Mouse (Mus musculus) midbrain, embryonic 11.5 days (tissue): ENCODE data around the gene Rbfox1. TPM values are rescaled to one million over a fixed set of nuclear protein-coding genes. Genes with fewer than 3 reads are reported as not detected.

Experiments
- ATAC-seq: fragments of 200-750 bp; cut with Nextera tagmentation; 2 replicates; pipeline ENCODE4 v1.8.0; 2017; ENCODE audit warnings: moderate TSS enrichment, moderate library complexity; ENCODE audit not compliant: low FRiP score
- DNase-seq: peaks from one replicate; pipeline ENCODE4 v3.0.0; 2015; ENCODE audit warnings: low spot score; ENCODE audit errors: missing footprints
- H3K27ac ChIP-seq: fragments of 300-500 bp; sonication (generic); 2 replicates; pipeline ENCODE4 v1.5.1; 2014; ENCODE audit warnings: low read depth, low read length
- H3K27me3 ChIP-seq: fragments of 300-500 bp; sonication (generic); 2 replicates; pipeline ENCODE4 v1.6.1; 2014; ENCODE audit warnings: mild to moderate bottlenecking, low read length, moderate library complexity, mixed read lengths; ENCODE audit not compliant: control insufficient read depth, insufficient read depth
- H3K36me3 ChIP-seq: fragments of 300-500 bp; sonication (generic); 2 replicates; pipeline ENCODE4 v1.6.1; 2014; ENCODE audit warnings: mild to moderate bottlenecking, low read length, moderate library complexity, mixed read lengths; ENCODE audit not compliant: control insufficient read depth, insufficient read depth
- H3K4me1 ChIP-seq: fragments of 300-500 bp; sonication (generic); 2 replicates; pipeline ENCODE4 v1.6.1; 2014; ENCODE audit warnings: low read length; ENCODE audit not compliant: control insufficient read depth, insufficient read depth
- H3K4me2 ChIP-seq: fragments of 300-500 bp; sonication (generic); 2 replicates; pipeline ENCODE4 v1.6.1; 2014; ENCODE audit warnings: mild to moderate bottlenecking, moderate library complexity
- H3K4me3 ChIP-seq: fragments of 300-500 bp; sonication (generic); 2 replicates; pipeline ENCODE4 v1.5.1; 2014; ENCODE audit warnings: low read depth, low read length
- H3K9ac ChIP-seq: fragments of 300-500 bp; sonication (generic); 2 replicates; pipeline ENCODE4 v1.6.1; 2014; ENCODE audit warnings: low read length
- H3K9me3 ChIP-seq: fragments of 300-500 bp; sonication (generic); 2 replicates; pipeline ENCODE4 v1.6.1; 2016; ENCODE audit warnings: low read length; ENCODE audit not compliant: control insufficient read depth
- WGBS: fragments of 180-500 bp; shearing (Covaris S2); extraction: QIAGEN DNeasy Blood & Tissue Kit; methylation state at CpG from one replicate; pipeline ENCODE4 v1.1.7; 2014; 5-methylcytosine and 5-hydroxymethylcytosine counted together
- polyA plus RNA-seq: library from polyadenylated mRNA; unstranded; fragments of >200 nt; fragmentation: Nextera tagmentation; extraction: Ambion mirVana; gene quantifications from 2 replicates; pipeline ENCODE4 v1.2.1, GENCODE M21; 2014

The Rbfox1 gene
- polyA plus RNA-seq, 1 experiment from 2014 or later, result 6.1 TPM

- no peak overlapping the region for H3K4me2 ChIP-seq
- H3K9ac ChIP-seq, result no peak overlapping the region
- H3K9me3 ChIP-seq, result no peaks in the 10 kb centered on the region
- no peaks in the 10 kb centered on the region for H3K27me3 ChIP-seq
- no peak for ATAC-seq
- no peaks in the 10 kb centered on the region for H3K4me1 ChIP-seq
- 81% methylated on average over 1 of the region's 1 CpGs for WGBS
- DNase-seq, result no peak
- H3K36me3 ChIP-seq, result no peaks in the 10 kb centered on the region
- no peak overlapping the region for H3K4me3 ChIP-seq
- no peak overlapping the region for H3K27ac ChIP-seq
Measured at GRCm38 (mm10) chr16:7132434-7132833, 1247.3 kb downstream of the Rbfox1 start.

DNA sequence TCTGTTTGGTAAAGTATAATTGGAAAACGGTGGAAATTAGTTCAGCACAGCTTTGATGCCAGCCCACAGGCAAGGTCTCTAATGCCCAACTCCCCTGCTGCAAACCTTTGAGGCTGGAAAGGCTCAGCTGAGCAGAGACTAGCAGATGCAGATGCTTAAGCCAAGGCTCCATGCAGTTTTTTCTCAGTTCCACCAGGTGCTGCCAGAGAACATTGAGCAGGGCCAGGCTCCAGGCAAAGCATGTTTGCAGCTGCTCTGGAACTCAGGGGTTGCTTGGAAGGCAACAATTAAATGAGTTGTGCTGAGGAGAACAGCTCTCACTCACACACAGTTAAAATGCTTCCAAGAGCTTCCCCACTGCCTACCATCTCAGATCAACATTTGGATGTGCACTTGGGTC lies 1251.8 kb downstream of the Rbfox1 start:
- DNase-seq, result no peak
- H3K27me3 ChIP-seq, result no peaks in the 10 kb centered on the region
- H3K9me3 ChIP-seq, result no peaks in the 10 kb centered on the region
- H3K9ac ChIP-seq, result no peak overlapping the region
- no peak overlapping the region for H3K27ac ChIP-seq
- no peaks in the 10 kb centered on the region for H3K36me3 ChIP-seq
- H3K4me1 ChIP-seq, result no peaks in the 10 kb centered on the region
- no peak for ATAC-seq
- no peak overlapping the region for H3K4me2 ChIP-seq
- WGBS, result 52% methylated on average over 1 of the region's 1 CpGs
- H3K4me3 ChIP-seq, result no peak overlapping the region

DNA sequence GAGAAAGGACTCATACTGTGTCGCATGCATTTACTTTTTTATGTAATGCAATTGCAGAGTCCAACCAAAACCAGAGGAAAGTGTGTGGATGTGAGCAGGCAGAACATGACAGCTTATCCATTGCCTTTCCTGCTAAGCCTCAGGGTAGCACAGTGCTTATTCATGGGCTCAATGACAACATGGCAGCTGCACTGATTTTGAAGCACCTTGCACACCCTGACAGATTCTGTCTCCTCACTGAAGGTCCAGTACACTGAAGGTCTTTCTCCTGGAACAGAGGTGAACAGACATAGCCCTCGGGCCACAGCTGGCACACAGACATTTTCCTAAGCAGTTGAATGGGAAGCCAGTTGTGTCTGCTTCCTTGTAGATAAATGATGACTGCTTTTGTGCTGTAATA lies 1254.3 kb downstream of the Rbfox1 start:
- Histone ChIP-seq H3K36me3 (no peaks in the 10 kb centered on the region), H3K4me3 (no peak overlapping the region), H3K27me3 (no peaks in the 10 kb centered on the region), H3K27ac (no peak overlapping the region), H3K4me2 (no peak overlapping the region), H3K9me3 (no peaks in the 10 kb centered on the region), H3K9ac (no peak overlapping the region), H3K4me1 (no peaks in the 10 kb centered on the region)
- no peak for ATAC-seq
- 90% methylated on average over 2 of the region's 2 CpGs for WGBS
- DNase-seq, result no peak

GRCm38 (mm10) chr16:7140909-7141308 lies 1255.8 kb downstream of the Rbfox1 start:
- DNase-seq (no peak), ATAC-seq (no peak)
- Histone ChIP-seq H3K4me1 (peaks cover 5% of the 10 kb centered on the region; the same call in 1 of the 2 replicates), H3K9me3 (no peaks in the 10 kb centered on the region), H3K4me2 (no peak overlapping the region), H3K36me3 (no peaks in the 10 kb centered on the region), H3K9ac (no peak overlapping the region), H3K4me3 (no peak overlapping the region), H3K27me3 (no peaks in the 10 kb centered on the region), H3K27ac (no peak overlapping the region)
- 45% methylated on average over 8 of the region's 8 CpGs for WGBS

DNA sequence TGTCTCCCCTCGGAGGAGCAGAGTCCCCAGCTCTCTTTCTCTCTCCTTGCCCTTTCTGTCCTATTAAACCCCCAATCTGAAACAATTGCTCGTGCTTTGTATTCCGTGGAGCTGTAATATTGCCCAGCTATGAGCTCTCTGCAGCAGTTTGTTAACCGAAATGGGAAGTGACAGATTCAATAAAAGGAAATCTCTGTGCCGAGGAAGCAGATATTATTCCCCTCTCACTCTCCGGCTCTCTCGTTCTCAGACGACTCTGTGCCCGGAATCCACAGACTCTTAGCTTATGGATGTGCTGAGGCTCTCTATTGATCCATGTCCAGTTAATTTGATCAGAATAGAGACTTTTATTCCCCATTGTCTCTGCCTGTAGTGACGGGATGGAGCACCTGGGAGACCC lies 1260.3 kb downstream of the Rbfox1 start:
- H3K4me1 ChIP-seq, result peaks cover 21% of the 10 kb centered on the region
- WGBS, result 61% methylated on average over 10 of the region's 10 CpGs
- no peaks in the 10 kb centered on the region for H3K27me3 ChIP-seq
- no peak overlapping the region for H3K9ac ChIP-seq
- ATAC-seq, result no peak
- no peaks in the 10 kb centered on the region for H3K36me3 ChIP-seq
- H3K4me3 ChIP-seq, result no peak overlapping the region
- no peak overlapping the region for H3K4me2 ChIP-seq
- H3K27ac ChIP-seq, result no peak overlapping the region
- no peak for DNase-seq
- H3K9me3 ChIP-seq, result no peaks in the 10 kb centered on the region

DNA sequence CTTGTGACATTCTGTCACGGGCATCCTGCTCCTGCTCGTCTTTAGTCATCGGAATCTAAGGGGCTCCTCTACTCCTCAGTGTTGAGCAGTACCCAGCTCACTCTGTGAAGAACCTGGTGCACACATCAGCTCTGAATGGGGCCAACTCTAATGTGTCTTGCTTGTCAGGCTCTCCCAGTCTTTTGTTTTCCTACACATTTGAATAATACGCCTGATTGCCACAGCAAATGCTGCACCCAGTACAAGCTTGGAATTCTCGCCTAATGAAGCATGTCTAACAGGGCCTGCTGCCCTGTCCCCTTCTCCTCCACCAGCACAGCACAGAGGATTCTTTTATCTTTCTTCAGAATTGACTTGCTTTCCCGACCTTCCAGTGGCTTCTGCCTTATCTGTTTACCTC lies 1261.3 kb downstream of the Rbfox1 start:
- WGBS, result 12% methylated on average over 6 of the region's 6 CpGs
- no peak for DNase-seq
- no peak for ATAC-seq
- no peaks in the 10 kb centered on the region for H3K9me3 ChIP-seq
- no peak overlapping the region for H3K27ac ChIP-seq
- H3K4me1 ChIP-seq, result peaks cover 23% of the 10 kb centered on the region
- H3K4me2 ChIP-seq, result no peak overlapping the region
- no peak overlapping the region for H3K4me3 ChIP-seq
- no peak overlapping the region for H3K9ac ChIP-seq
- H3K36me3 ChIP-seq, result no peaks in the 10 kb centered on the region
- no peaks in the 10 kb centered on the region for H3K27me3 ChIP-seq

- H3K27me3 ChIP-seq, result no peaks in the 10 kb centered on the region
- no peaks in the 10 kb centered on the region for H3K36me3 ChIP-seq
- DNase-seq, result no peak
- peaks cover 23% of the 10 kb centered on the region for H3K4me1 ChIP-seq
- no peak overlapping the region for H3K27ac ChIP-seq
- no peak for ATAC-seq
- 87% methylated on average over 2 of the region's 2 CpGs for WGBS
- H3K4me2 ChIP-seq, result no peak overlapping the region
- H3K9me3 ChIP-seq, result no peaks in the 10 kb centered on the region
- H3K9ac ChIP-seq, result no peak overlapping the region
- H3K4me3 ChIP-seq, result no peak overlapping the region
Measured at GRCm38 (mm10) chr16:7147884-7148283, 1262.7 kb downstream of the Rbfox1 start.

GRCm38 (mm10) chr16:7149106-7149899 lies 1264.1 kb downstream of the Rbfox1 start:
- H3K4me2 ChIP-seq, result no peak overlapping the region
- no peak overlapping the region for H3K27ac ChIP-seq
- no peak overlapping the region for H3K4me3 ChIP-seq
- DNase-seq (peak; percentile 80), ATAC-seq (0 out of 2 replicates have a peak, but pooled peaks have one; percentile 38)
- 73% methylated on average over 16 of the region's 16 CpGs for WGBS
- no peaks in the 10 kb centered on the region for H3K9me3 ChIP-seq
- H3K36me3 ChIP-seq, result no peaks in the 10 kb centered on the region
- H3K27me3 ChIP-seq, result no peaks in the 10 kb centered on the region
- no peak overlapping the region for H3K9ac ChIP-seq
- H3K4me1 ChIP-seq, result peaks cover 25% of the 10 kb centered on the region

GRCm38 (mm10) chr16:7150201-7150791 lies 1265.1 kb downstream of the Rbfox1 start:
- H3K27ac ChIP-seq, result no peak overlapping the region
- DNase-seq (peak; percentile 82), ATAC-seq (no peak)
- no peak overlapping the region for H3K4me2 ChIP-seq
- no peaks in the 10 kb centered on the region; the same call in 1 of the 2 replicates for H3K27me3 ChIP-seq
- no peak overlapping the region for H3K9ac ChIP-seq
- no peaks in the 10 kb centered on the region for H3K9me3 ChIP-seq
- no peaks in the 10 kb centered on the region for H3K36me3 ChIP-seq
- H3K4me1 ChIP-seq, result peaks cover 25% of the 10 kb centered on the region
- WGBS, result 55% methylated on average over 8 of the region's 8 CpGs
- H3K4me3 ChIP-seq, result no peak overlapping the region
